Mouse (Mus musculus) urinary bladder, postnatal 0 days (tissue): ENCODE measurements around the gene Gm2a. TPM values are rescaled to one million over a fixed set of nuclear protein-coding genes. Genes with fewer than 3 reads are reported as not detected.

Source experiments
- polyA plus RNA-seq: library from polyadenylated mRNA; unstranded; fragments of >200 nt; fragmentation: Nextera tagmentation; extraction: Ambion mirVana; gene quantifications from 2 replicates; pipeline ENCODE4 v1.2.1, GENCODE M21; 2015

The Gm2a gene
- 69.1 and 70.9 TPM in 2 replicates for polyA plus RNA-seq

DNA sequence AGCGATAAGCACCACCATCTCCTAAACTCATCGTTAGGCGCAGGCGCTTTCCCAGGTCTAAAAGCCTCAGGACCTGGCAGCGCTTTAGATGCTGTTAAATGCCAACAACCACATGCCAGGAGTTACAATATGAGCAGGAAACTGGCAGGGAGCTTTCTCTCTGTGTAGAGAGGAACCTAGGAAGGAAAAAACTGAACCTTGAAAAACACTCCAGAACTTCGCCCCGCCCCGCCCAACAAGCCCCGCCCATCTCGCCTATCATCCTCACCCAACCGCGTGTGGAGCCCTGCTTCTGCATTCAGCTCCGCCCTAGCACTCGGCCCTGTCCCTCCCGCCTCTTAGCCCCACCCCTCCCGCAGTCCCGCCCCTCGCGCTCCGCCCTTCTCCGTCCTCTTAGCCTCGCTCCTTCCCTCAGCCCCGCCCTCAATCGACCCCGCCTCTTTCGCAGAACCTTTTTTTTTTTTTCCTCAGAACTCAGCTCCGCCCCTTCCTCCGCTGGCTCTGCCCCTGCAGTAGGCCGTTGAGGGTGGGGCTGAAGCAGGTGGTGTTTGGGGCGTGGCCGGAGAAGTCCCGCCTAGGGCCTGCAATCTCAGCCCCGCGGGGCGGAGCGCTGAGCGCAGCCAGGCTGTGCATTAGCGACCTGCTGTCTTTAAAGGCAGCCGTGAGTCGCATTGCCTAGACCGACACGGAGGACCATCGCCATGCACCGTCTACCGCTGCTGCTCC is at the start of gene Gm2a:
Gene Gm2a (plus strand): TSS at position 653 of the 726 bp plus-strand sequence.

DNA sequence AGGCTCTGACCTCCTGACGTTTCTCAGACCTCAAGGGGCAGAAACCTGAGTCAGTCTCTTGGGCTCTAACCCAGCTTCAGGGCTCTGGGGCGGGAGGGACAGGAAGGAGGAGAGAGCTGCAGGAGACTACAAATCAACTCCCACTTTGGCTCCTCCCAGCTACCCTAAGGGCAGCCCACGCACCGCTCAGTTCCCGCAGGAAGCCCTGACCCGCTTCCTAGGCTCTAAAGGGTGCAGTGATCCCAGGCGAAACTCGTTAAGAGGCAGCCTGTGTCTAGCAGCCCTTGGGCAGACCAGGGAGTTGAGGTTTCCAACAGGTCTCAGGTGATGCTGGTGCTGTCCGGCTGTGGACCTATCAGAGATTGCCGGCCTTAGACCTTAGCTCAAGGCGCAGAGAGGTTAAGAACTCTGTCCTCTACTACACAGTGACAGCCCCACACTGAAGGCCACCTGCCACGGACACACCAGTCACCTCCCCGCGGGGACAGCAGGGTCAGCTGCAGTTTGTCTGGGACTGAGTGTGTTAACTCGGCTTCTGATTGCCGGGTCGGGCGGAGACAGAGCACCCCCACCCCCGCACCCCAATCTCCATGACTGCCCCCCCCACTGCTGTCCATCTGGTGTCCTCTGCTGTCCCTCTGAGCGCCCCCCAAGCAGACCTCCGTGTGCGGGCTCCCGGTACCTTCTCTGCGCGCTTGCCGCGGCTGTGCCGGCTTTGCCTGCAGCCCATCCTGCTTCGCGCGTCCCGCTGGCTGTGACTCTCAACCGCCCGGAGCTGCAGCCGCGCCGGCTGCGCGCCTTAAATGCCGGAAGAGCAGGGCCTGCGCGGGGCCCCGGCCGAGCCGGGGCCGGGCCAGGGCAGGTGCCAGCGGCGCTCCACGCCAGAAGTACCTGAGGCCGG is 20.3 kb upstream of the Gm2a start, which contains the start of gene Ccdc69:
Gene Ccdc69 (minus strand): TSS at position 801 of the 901 bp plus-strand sequence.

DNA sequence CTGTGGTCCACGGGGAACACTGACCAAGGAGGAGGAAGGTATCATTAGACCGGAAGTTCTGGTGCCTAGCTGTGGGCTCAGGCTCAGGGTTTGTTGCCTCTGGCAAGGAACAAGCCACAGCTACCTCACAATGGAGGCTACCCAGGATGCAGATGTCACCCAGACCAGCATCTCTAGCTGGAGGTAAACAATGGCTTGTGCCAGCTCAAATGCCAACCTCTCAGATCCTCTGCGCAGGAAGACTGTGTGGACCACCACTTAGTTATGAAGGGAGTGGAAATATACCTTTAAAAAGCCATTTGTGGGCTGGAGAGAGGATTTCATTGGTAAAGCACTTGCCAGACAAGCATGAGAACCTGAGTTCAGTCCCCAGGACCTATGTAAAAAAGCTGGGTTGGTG is 53.7 kb downstream of the Gm2a start, which contains the start of gene Slc36a3:
Gene Slc36a3 (minus strand): TSS at position 101 of the 400 bp plus-strand sequence.

Other genes starting within 250 kb of the Gm2a start
- gene Lyrm7, start 237.2 kb upstream of the Gm2a start, polyA plus RNA-seq = 4.5 and 4.9 TPM in 2 replicates
- gene Hint1, start 231.7 kb upstream of the Gm2a start, polyA plus RNA-seq = 714 and 792 TPM in 2 replicates
- 68.5 and 70.7 TPM in 2 replicates for gene Gpx3, start 195.7 kb upstream of the Gm2a start, polyA plus RNA-seq
- gene Tnip1, start 135.2 kb upstream of the Gm2a start, polyA plus RNA-seq = 12.7 and 13.9 TPM in 2 replicates
- 299 and 324 TPM in 2 replicates for gene Anxa6, start 64.7 kb upstream of the Gm2a start, polyA plus RNA-seq
- 10.9 and 11.5 TPM in 2 replicates for gene Ccdc69, start 20.0 kb upstream of the Gm2a start, polyA plus RNA-seq
- not detected in 2 replicates for gene Slc36a3, start 53.6 kb downstream of the Gm2a start, polyA plus RNA-seq
- gene Slc36a2, start 87.0 kb downstream of the Gm2a start, polyA plus RNA-seq = 0.11 and 0.25 TPM in 2 replicates
- 1.1 and 1.4 TPM in 2 replicates for gene Slc36a1, start 106.2 kb downstream of the Gm2a start, polyA plus RNA-seq
- gene Fat2, start 238.4 kb downstream of the Gm2a start, polyA plus RNA-seq = 0.75 and 0.83 TPM in 2 replicates